Comparison of ENCODE assay signal across 26 mouse cellular contexts in the genomic region with DNA sequence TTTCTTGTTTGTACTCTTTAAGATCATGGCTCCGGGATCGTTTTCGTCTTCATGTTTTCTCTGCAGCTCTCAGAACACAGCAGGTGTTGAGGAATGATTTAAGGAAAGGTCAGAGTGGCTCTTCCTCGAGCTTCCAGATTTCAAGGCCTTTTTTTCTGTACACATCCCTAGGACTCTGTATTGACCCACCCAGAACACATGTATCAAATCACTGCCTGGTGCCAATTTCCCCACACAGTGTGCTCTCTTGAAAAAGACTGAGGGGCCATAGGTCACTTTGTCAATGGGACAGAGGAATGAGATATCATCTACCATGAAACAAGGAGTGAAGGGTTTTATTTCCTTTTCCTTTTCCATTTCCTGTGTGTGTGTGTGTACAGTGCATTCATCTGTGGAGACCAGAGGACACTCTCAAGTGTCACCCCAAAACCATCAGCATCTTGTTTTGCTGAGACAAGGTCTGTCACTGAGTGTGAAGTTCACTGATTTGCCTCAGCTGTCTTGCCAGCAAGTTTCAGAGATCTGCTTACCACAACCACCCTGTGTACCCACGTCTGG.
"Had no signal": no experiment of that assay in that cellular context is flagged by ENCODE, and none has a peak within 500 bp of the region (broad histone marks: within the 10 kb centered on the region; RNA-seq: fewer than 3 reads in every experiment).

No protein-coding gene starts in this region.

- H3K27me3 ChIP-seq: heart, embryonic 12.5 days; hindbrain, embryonic 12.5 days; intestine, embryonic 15.5 days; limb, embryonic 12.5 days; liver, embryonic 13.5 days; liver, embryonic 15.5 days had no signal

- H3K36me3 ChIP-seq: heart, embryonic 10.5 days; heart, embryonic 12.5 days; hindbrain, embryonic 10.5 days; hindbrain, embryonic 12.5 days; intestine, embryonic 15.5 days; limb, embryonic 10.5 days; limb, embryonic 12.5 days; liver, embryonic 13.5 days; liver, embryonic 15.5 days had no signal

- H3K4me2 ChIP-seq: heart, embryonic 12.5 days; hindbrain, embryonic 12.5 days; hindbrain, embryonic 14.5 days; intestine, embryonic 15.5 days; limb, embryonic 12.5 days; liver, embryonic 11.5 days; liver, embryonic 13.5 days; liver, embryonic 15.5 days had no signal

- H3K9me3 ChIP-seq: heart, embryonic 10.5 days; hindbrain, embryonic 10.5 days; hindbrain, embryonic 12.5 days; intestine, embryonic 15.5 days; limb, embryonic 10.5 days; liver, embryonic 13.5 days; liver, embryonic 15.5 days had no signal

- H3K9ac ChIP-seq: heart, embryonic 12.5 days; hindbrain, embryonic 12.5 days; hindbrain, embryonic 14.5 days; intestine, embryonic 15.5 days; limb, embryonic 12.5 days; liver, embryonic 13.5 days; liver, embryonic 15.5 days had no signal

- ATAC-seq: forebrain, embryonic 16.5 days; hindbrain, embryonic 16.5 days; inflammation-experienced regulatory T-cells, adult 6 months; intestine, embryonic 15.5 days; intestine, postnatal 0 days had no signal

- DNase-seq: gastrocnemius, adult 2 months; gastrocnemius, postnatal 10 days; gastrocnemius, postnatal 25 days; heart, postnatal 10 days; heart, postnatal 4 days; kidney, adult 8-10 months; kidney, postnatal 14 days; kidney, postnatal 36 days; liver; liver, embryonic 13.5 days had no signal

- H3K27ac ChIP-seq: gastrocnemius, adult 2 months; heart, embryonic 10.5 days; hindbrain, embryonic 10.5 days; hindbrain, embryonic 12.5 days; hindbrain, embryonic 14.5 days; intestine, embryonic 15.5 days; layer of hippocampus, adult 2 months; left cerebral cortex, adult 2 months; limb, embryonic 10.5 days; limb, embryonic 12.5 days; liver, embryonic 13.5 days; liver, embryonic 15.5 days had no signal

- H3K4me1 ChIP-seq: heart, embryonic 10.5 days; heart, embryonic 12.5 days; intestine, embryonic 15.5 days; limb, embryonic 10.5 days; limb, embryonic 12.5 days; liver, embryonic 13.5 days; liver, embryonic 15.5 days had no signal

- H3K4me3 ChIP-seq: gastrocnemius, adult 2 months; heart, embryonic 10.5 days; heart, embryonic 12.5 days; hindbrain, embryonic 10.5 days; hindbrain, embryonic 12.5 days; intestine, embryonic 15.5 days; layer of hippocampus, adult 2 months; left cerebral cortex, adult 2 months; limb, embryonic 10.5 days; limb, embryonic 12.5 days; liver, embryonic 13.5 days; liver, embryonic 15.5 days had no signal
